Mouse (Mus musculus) megakaryocyte progenitor cell, adult 5-6 weeks (primary cell): ENCODE measurements around the gene Cd79b. TPM values are rescaled to one million over a fixed set of nuclear protein-coding genes. Genes with fewer than 3 reads are reported as not detected.

Source experiments
- ATAC-seq: replicated peaks from 2 replicates; pipeline ENCODE4 v1.8.0; 2016; ENCODE audit warnings: mild to moderate bottlenecking, moderate TSS enrichment, inconsistent platforms; ENCODE audit not compliant: poor library complexity
- total RNA-seq, 2 experiments: library from RNA; stranded (forward) in 1 of 2; stranded (reverse) in 1 of 2; fragments of 157-497, 149-512 nt in 1 of 2; fragments of 200-1000 nt in 1 of 2; gene quantifications; 2 replicates each; pipeline versions ENCODE4 v1.2.3 to v1.2.4; 2015 to 2017

Gene Cd79b
- total RNA-seq, 2 experiments from 2014 or later, result 30.9 to 47.2 TPM

GRCm38 (mm10) chr11:106274374-106274773 is 40.2 kb downstream of the Cd79b start:
- no peak for ATAC-seq

DNA sequence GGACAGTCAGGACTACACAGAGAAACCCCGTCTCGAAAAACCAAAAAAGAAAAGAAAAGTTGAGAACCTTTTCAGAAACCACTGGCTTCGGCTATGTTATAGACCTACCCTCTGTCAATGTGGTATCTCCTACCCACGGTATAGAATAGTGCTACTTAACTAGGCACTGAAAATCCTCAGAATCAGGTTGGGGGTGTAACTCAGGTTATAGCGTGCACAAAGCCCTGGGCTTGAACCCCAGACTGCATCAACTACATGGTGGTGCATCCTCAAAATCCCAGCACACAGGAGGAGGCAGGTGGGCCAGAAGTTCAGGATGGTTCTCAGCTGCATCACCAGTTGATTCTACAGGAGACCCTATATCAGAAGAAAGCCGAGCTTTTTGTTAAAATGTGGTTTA is 40.8 kb downstream of the Cd79b start:
- no peak for ATAC-seq

DNA sequence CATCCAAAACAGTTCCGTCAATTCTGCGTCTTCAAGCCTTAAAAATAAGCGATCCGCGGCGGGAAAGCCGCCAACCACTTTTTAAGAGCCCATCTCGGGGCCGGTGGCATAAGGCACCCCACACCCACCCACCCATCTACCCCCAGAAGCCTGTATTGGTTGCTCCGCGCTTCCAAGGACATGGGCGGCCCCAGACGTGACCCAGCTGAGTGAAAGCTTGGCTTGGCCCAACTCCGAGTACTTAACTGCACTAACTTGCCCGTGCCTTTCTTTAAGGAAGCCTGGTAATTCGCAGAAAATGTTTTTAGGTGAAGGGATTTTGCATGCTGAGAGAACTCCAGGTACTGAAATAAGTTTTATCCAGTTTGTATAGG is 41.3 kb downstream of the Cd79b start:
- ATAC-seq, result no peak

GRCm38 (mm10) chr11:106272644-106273310 is 41.8 kb downstream of the Cd79b start, which contains the start of gene Smarcd2:
Smarcd2 (minus strand) TSS chr11:106272972.
- ATAC-seq, result peak; percentile 77

DNA sequence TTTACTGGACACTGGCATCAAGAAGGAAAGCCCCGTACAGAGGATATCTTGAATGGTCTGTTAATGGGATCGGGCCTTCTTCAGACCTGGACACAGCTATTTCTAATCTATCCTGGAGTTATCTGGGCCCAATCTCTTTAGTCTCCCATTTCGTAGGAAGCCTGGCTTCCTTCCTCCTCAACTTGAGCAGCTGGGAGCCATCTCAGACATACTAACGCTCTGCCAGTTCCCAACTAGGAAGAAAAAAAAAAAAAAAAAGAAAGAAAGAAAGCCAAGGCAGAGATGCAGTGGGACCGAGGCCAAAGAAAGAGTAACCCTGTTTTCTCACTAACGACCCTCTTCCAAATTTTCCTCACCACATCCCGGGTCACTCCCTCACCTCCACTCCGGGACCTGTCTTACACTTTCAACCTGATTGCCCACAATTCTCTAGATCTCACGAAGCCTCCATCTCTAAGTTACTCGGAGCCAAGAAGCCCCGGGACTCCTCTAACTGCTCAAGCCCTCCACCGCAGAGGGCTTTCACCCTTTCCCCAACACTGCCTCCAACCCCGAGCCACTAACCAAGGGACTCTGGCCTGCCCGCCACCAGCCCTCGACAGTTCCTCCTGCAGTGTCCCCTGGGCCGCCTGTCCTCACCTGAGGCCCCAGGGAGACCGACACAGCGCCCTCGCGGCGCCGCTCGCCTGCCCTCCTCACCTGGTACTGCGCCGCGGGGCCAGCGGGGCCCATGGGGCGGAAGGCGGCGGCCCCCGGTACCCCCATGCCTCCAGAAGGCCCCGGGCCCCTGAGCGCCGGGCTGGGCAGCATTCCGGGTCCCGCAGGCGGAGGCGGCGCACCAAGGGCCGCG is 42.5 kb downstream of the Cd79b start:
- 0 out of 2 replicates have a peak, but pooled peaks have one; percentile 7 for ATAC-seq

DNA sequence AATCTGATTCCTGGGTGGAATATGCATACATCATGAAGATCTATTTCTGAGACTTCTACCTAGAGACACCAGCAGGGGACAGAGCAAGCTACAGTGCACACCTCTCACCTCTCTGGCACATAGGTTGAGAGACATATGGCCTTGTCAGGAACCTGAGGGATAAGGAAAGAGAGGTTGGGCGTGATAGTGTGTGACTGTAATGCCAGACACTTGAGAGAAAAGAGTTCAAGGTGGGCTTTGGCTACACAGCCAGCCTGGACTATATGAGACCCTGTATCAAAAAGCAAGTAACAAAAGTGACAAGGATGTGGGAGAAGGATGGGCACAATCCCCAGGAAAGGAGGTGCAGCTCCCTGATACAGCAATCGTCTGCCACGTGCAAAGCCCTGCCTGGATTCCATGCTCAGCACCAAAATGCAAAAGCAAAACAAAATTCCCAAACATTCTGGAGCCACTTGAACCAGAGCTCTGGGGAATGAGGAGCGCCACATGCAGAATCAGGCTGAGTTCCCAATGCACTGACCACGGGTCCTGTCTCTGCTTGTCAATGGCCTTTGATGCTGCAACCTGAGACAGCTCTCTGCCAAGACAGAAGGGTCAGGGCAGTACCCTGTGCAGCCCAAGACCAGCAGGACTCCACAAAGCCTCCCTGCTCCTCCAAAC is 43.3 kb downstream of the Cd79b start:
- ATAC-seq, result no peak

- ATAC-seq, result no peak
Measured at GRCm38 (mm10) chr11:106269060-106269431, 45.5 kb downstream of the Cd79b start.

DNA sequence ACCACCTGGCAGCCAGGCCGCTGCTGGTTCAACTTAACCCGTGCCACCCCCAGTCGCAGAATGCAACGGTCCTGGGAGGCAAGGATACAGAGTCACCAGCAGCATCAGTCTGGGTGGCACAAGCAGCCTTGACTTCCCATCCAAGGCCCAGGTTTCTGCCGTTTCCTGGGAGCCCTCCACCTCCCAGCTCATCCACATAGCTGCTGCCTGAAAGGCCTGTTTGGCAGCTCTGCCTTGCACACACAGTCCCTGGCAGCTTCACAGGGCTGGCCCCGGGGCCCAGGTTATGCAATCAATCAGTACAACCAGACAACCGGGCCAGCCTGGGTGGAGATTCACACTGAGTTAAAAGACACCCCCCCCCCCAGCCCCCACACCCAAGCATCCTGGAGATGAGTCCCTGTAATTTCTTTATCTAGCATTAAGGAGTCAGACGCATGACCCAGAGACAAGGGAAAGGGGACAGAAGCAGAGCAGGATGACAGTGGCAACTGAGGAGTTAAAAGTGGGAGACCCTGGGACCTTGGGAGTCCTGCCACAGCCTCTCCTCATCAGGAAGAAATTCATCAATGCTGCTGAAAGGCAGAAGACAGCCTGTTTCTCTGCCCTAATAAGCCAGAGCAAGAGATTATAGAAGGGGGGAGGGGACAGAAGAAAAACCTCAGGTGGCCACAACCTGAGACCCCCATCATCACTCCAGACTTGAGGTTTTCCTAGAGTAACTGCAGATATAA is 46.1 kb downstream of the Cd79b start:
- ATAC-seq, result no peak

DNA sequence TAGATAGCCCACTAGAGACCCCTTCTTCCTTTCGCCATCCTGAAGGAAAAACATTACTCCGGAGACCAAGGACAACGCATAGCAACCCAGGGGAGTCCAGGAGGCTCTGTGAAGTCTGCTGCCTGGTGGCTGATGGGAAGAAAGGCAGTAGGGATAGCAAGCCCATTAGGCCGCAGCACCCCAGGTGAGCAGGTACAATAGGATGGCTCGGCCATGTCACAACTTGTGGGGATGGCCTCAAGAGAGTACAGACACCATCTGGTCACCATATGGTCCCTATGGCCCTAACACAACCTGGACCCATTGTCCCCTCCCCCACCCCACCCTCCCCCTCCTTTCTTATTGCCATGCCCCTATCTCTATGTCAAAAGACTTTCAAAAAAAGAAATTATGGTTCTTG is 46.7 kb downstream of the Cd79b start:
- ATAC-seq, result no peak

DNA sequence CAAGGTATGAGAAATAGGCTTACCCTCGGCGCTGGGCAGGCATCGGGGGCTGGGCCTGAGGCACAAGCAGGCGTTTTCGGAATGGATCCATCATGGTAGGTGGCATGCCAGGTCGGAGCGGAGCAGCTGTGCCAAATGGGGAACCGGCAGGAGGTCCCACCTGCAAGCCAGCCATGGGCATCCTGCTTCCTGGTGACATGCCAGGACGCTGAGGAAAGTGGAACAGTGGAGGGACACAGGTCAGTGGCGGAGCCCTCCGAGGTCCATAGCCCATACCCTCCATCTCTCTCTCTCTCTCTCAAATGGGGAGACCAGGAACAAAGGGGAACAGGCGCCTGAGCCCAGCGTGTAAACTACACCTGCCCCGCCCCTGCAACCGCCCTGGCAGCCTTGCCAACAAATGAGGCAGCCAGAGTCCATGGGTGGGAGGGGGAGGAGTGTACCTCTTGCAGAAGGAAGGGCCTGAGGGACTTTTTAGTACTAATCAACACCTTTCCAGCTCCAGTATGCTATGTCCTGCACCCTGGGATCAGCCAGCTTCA is 47.2 kb downstream of the Cd79b start:
- ATAC-seq, result peak; percentile 62

DNA sequence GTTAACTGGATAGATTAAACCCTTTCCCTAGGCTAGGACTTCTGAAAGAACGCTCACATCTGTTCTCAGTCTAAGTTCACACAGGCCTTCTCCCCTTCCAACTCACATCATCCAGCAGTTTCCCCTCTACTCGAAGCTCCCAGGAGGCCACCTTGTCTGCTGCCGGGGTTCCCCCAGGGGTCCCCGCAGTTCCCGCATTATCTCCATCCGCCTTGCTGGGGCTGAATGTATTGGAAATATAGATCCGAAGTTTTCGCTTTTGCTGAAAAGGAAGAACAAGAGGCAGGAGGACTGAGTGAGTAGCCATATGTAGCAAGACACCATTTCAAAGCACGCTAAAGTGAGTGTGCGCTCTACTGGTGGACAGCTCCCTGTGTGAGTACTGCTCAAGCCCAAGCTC is 48.1 kb downstream of the Cd79b start:
- ATAC-seq, result no peak

DNA sequence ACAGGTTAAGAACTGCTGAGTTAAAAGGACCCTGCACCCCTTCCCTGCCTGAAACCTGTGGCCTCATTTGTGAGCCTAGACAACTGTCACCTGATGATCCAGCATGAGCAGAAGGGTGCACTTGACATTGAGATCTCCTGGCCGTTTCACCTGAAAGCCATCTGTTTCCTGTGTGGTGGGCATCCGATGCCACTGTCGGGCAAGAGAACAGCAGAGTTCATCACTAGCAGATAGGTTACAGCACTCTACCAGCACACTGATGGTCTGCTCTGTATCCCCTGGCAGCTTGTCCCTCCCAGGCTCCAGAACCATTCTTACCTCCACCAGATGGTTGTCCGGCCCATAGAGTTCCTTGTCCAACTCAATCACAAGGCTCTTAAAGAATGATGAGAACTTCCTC is 49.0 kb downstream of the Cd79b start:
- ATAC-seq, result no peak

DNA sequence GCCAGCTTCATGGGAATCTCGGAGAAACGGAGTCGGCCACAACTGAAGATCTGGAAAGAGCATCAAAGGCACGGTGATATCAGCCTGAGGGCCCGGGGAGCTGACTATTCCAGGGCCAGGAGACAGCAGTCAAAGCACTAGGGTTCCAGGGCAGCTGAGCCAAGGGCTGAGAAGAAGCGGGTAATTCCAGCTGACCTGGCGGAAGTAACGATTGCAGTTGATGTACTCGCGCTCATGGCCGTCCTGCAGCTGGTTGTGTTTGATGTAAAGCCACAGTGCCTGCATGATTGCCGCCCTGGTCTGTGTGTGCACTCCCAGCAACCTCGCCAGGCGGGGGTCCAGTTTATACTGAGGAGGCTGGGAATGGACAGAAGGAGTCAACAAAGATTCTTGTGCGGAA is 49.6 kb downstream of the Cd79b start:
- no peak for ATAC-seq

DNA sequence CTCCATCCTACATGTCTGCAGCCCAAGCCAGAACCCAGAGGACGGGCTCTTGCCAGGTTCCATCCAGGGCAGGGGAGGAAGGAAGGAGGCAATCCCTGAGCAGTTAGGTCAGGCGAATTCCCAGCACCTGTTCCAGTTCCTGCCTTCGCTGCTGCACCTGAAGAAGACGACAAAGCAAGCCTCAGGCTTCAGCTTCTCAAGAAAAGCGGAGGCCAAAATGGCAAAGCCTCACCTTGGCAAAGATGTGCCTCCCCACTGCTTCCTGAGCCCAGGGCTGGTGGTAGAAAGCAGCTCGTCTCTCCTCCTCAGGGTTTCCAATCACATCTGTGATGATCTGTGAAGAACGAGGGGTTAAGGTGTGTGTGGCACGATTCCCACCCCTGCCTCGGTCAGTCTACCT is 50.6 kb downstream of the Cd79b start:
- no peak for ATAC-seq

Other genes starting within 250 kb of the Cd79b start
- 5.6 and 6.3 TPM in 2 replicates for gene Taco1, start 248.7 kb downstream of the Cd79b start, total RNA-seq (2015)
- 11.0 and 17.9 TPM in 2 replicates for gene Taco1, start 248.7 kb downstream of the Cd79b start, total RNA-seq (2017)
- gene Map3k3, start 230.1 kb downstream of the Cd79b start, total RNA-seq (2015), result 16.5 and 19.1 TPM in 2 replicates
- gene Map3k3, start 230.1 kb downstream of the Cd79b start, total RNA-seq (2017), result 23.8 and 31.4 TPM in 2 replicates
- gene Gm10840, start 153.9 kb downstream of the Cd79b start, total RNA-seq (2015), result 2.6 and 4.4 TPM in 2 replicates
- not detected in 2 replicates for gene Gm10840, start 153.9 kb downstream of the Cd79b start, total RNA-seq (2017)
- 169 and 172 TPM in 2 replicates for gene Limd2, start 153.9 kb downstream of the Cd79b start, total RNA-seq (2015)
- 37.4 and 40.8 TPM in 2 replicates for gene Limd2, start 153.9 kb downstream of the Cd79b start, total RNA-seq (2017)
- gene Strada, start 112.6 kb downstream of the Cd79b start, total RNA-seq (2015), result 27.0 and 31.6 TPM in 2 replicates
- 20.1 and 21.7 TPM in 2 replicates for gene Strada, start 112.6 kb downstream of the Cd79b start, total RNA-seq (2017)
- 41.7 and 51.3 TPM in 2 replicates for gene Ccdc47, start 98.4 kb downstream of the Cd79b start, total RNA-seq (2015)
- gene Ccdc47, start 98.4 kb downstream of the Cd79b start, total RNA-seq (2017), result 138 and 195 TPM in 2 replicates
- gene Ddx42, start 97.8 kb downstream of the Cd79b start, total RNA-seq (2015), result 39.8 and 47.9 TPM in 2 replicates
- 68.8 and 101 TPM in 2 replicates for gene Ddx42, start 97.8 kb downstream of the Cd79b start, total RNA-seq (2017)
- gene Ftsj3, start 58.7 kb downstream of the Cd79b start, total RNA-seq (2015), result 45.5 and 45.7 TPM in 2 replicates
- gene Ftsj3, start 58.7 kb downstream of the Cd79b start, total RNA-seq (2017), result 151 and 191 TPM in 2 replicates
- 52.0 and 54.1 TPM in 2 replicates for gene Psmc5, start 58.6 kb downstream of the Cd79b start, total RNA-seq (2015)
- gene Psmc5, start 58.6 kb downstream of the Cd79b start, total RNA-seq (2017), result 110 and 120 TPM in 2 replicates
- 62.9 and 63.5 TPM in 2 replicates for gene Smarcd2, start 41.8 kb downstream of the Cd79b start, total RNA-seq (2015)
- 216 and 275 TPM in 2 replicates for gene Smarcd2, start 41.8 kb downstream of the Cd79b start, total RNA-seq (2017)
- 2.2 and 2.3 TPM in 2 replicates for gene Tcam1, start 38.1 kb downstream of the Cd79b start, total RNA-seq (2015)
- gene Tcam1, start 38.1 kb downstream of the Cd79b start, total RNA-seq (2017), result 1.6 and 1.7 TPM in 2 replicates
- gene Gh, start 12.9 kb downstream of the Cd79b start, total RNA-seq (2015), result not detected in 2 replicates
- not detected in 2 replicates for gene Gh, start 12.9 kb downstream of the Cd79b start, total RNA-seq (2017)
- gene Scn4a, start 38.5 kb upstream of the Cd79b start, total RNA-seq (2015), result 0.12 TPM in 1 of 2 replicates, not detected in the other
- 0.03 TPM in 1 of 2 replicates, not detected in the other for gene Scn4a, start 38.5 kb upstream of the Cd79b start, total RNA-seq (2017)
- gene Prr29, start 50.7 kb upstream of the Cd79b start, total RNA-seq (2015), result not detected in 2 replicates
- gene Prr29, start 50.7 kb upstream of the Cd79b start, total RNA-seq (2017), result not detected in 2 replicates
- gene Icam2, start 73.3 kb upstream of the Cd79b start, total RNA-seq (2015), result 59.9 and 60.3 TPM in 2 replicates
- 87.1 and 123 TPM in 2 replicates for gene Icam2, start 73.3 kb upstream of the Cd79b start, total RNA-seq (2017)
- gene Ern1, start 173.1 kb upstream of the Cd79b start, total RNA-seq (2015), result 54.0 and 58.6 TPM in 2 replicates
- gene Ern1, start 173.1 kb upstream of the Cd79b start, total RNA-seq (2017), result 45.6 and 50.2 TPM in 2 replicates